Mouse (Mus musculus): ENCODE measurements around the gene Ackr2.

- peak; percentile 33; the same call in 1 of the 2 replicates for TF ChIP-seq CTCF (IDR thresholded peaks at IDR 0.05; ENCODE audit: low read depth)
- no peak for TF ChIP-seq EP300 (IDR thresholded peaks at IDR 0.05; ENCODE audit: low read depth)
Observed at GRCm38 (mm10) chr9:121947784-121948183, 49.6 kb downstream of the Ackr2 start.

Data from liver, embryonic 14.5 days (tissue).